Comparison of ENCODE assay signal across 31 mouse cellular contexts in the genomic region with DNA sequence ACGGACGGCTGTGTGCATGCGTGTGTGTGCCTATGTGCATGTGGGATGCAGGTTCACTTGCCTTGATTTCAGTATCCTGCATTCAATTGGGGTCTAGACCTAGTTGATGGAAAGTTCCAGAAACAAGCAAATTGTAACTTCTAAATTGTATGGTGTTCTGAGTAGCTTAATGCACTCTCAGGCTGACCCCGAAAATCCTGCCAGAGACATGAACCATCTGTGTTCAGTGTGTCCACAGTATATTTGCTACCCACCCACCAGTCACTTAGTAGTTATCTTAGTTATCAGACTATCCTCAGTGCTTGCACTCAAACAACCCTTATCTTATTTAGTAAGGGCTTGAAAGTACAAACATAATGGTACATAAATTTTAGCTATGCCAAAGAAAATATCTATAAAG. TPM values are rescaled to one million over a fixed set of nuclear protein-coding genes. Genes with fewer than 3 reads are reported as not detected.
A peak's percentile ranks its signal among the peaks of the same experiment; 100 is the strongest.
DNase-seq lines count a peak whose midpoint lies in the region; ATAC-seq and TF ChIP-seq lines count a peak whose summit lies in the region.
"Had no signal": no experiment of that assay in that cellular context is flagged by ENCODE, and none has a peak within 500 bp of the region (broad histone marks: within the 10 kb centered on the region; RNA-seq: fewer than 3 reads in every experiment).

No protein-coding gene starts in this region.

- no peaks in the 10 kb centered on the region for H3K36me3 ChIP-seq in limb, embryonic 12.5 days
- no peaks in the 10 kb centered on the region for H3K36me3 ChIP-seq in limb, embryonic 10.5 days
- no peaks in the 10 kb centered on the region for H3K36me3 ChIP-seq in lung, embryonic 16.5 days (ENCODE audit: control insufficient read depth, insufficient read depth, low read length)
- H3K36me3 ChIP-seq in lung, postnatal 0 days (ENCODE audit: insufficient read depth, low read length): no peaks in the 10 kb centered on the region
- H3K36me3 ChIP-seq in stomach, embryonic 15.5 days: no peaks in the 10 kb centered on the region
- H3K36me3 ChIP-seq: embryonic facial prominence, embryonic 10.5 days; embryonic facial prominence, embryonic 13.5 days; forebrain, embryonic 10.5 days; heart, embryonic 10.5 days; heart, embryonic 15.5 days; hindbrain, embryonic 10.5 days; hindbrain, embryonic 13.5 days had no signal

- no peak overlapping the region for H3K4me2 ChIP-seq in limb, embryonic 12.5 days
- H3K4me2 ChIP-seq in lung, embryonic 16.5 days (ENCODE audit: low read depth, low read length): no peak overlapping the region
- H3K4me2 ChIP-seq in lung, postnatal 0 days (replicated peaks; ENCODE audit: low read depth, low read length): no peak overlapping the region
- no peak overlapping the region for H3K4me2 ChIP-seq in stomach, embryonic 15.5 days
- H3K4me2 ChIP-seq: embryonic facial prominence, embryonic 13.5 days; forebrain, embryonic 13.5 days; heart, embryonic 15.5 days; hindbrain, embryonic 13.5 days had no signal

- H3K9me3 ChIP-seq in limb, embryonic 12.5 days: no peaks in the 10 kb centered on the region
- H3K9me3 ChIP-seq in limb, embryonic 10.5 days (replicated peaks): no peaks in the 10 kb centered on the region
- no peaks in the 10 kb centered on the region for H3K9me3 ChIP-seq in lung, embryonic 16.5 days (ENCODE audit: control insufficient read depth, low read length)
- H3K9me3 ChIP-seq in lung, postnatal 0 days (ENCODE audit: low read length): no peaks in the 10 kb centered on the region
- no peaks in the 10 kb centered on the region for H3K9me3 ChIP-seq in stomach, embryonic 15.5 days
- H3K9me3 ChIP-seq: embryonic facial prominence, embryonic 10.5 days; embryonic facial prominence, embryonic 13.5 days; forebrain, embryonic 10.5 days; forebrain, embryonic 13.5 days; heart, embryonic 10.5 days; heart, embryonic 15.5 days; hindbrain, embryonic 10.5 days; hindbrain, embryonic 13.5 days had no signal

- TF ChIP-seq EP300 in lung, postnatal 0 days (IDR thresholded peaks at IDR 0.05): no peak

- WGBS in limb, embryonic 12.5 days: 87% methylated on average over 4 of the region's 4 CpGs
- WGBS in limb, embryonic 10.5 days: 93% methylated on average over 4 of the region's 4 CpGs
- 61% methylated on average over 4 of the region's 4 CpGs for WGBS in lung, embryonic 16.5 days
- WGBS in lung, postnatal 0 days: 65% methylated on average over 4 of the region's 4 CpGs
- WGBS in stomach, embryonic 15.5 days: 65% methylated on average over 4 of the region's 4 CpGs

- H3K27ac ChIP-seq in limb, embryonic 12.5 days: peak overlapping the region; percentile 12; the same call in 1 of the 2 replicates
- no peak overlapping the region for H3K27ac ChIP-seq in limb, embryonic 10.5 days
- peak overlapping the region; percentile 77 for H3K27ac ChIP-seq in lung, embryonic 16.5 days (ENCODE audit: low read length)
- H3K27ac ChIP-seq in lung, postnatal 0 days (ENCODE audit: low read length): no peak overlapping the region
- peak overlapping the region; percentile 1; the same call in 1 of the 2 replicates for H3K27ac ChIP-seq in stomach, embryonic 15.5 days
- H3K27ac ChIP-seq: embryonic facial prominence, embryonic 10.5 days; embryonic facial prominence, embryonic 13.5 days; forebrain, embryonic 10.5 days; forebrain, embryonic 13.5 days; hindbrain, embryonic 10.5 days; hindbrain, embryonic 13.5 days had no signal

- no peak overlapping the region for H3K4me3 ChIP-seq in limb, embryonic 12.5 days (replicated peaks)
- H3K4me3 ChIP-seq in limb, embryonic 10.5 days: no peak overlapping the region
- no peak overlapping the region for H3K4me3 ChIP-seq in lung, embryonic 16.5 days (ENCODE audit: low read length)
- no peak overlapping the region for H3K4me3 ChIP-seq in lung, postnatal 0 days (ENCODE audit: low read depth, low read length)
- no peak overlapping the region for H3K4me3 ChIP-seq in stomach, embryonic 15.5 days (replicated peaks)
- H3K4me3 ChIP-seq: embryonic facial prominence, embryonic 10.5 days; embryonic facial prominence, embryonic 13.5 days; erythroblast, embryonic 14.5 days; forebrain, embryonic 10.5 days; forebrain, embryonic 13.5 days; heart, embryonic 10.5 days; heart, embryonic 15.5 days; hindbrain, embryonic 10.5 days; hindbrain, embryonic 13.5 days had no signal

- H3K9ac ChIP-seq in limb, embryonic 12.5 days (replicated peaks): no peak overlapping the region
- H3K9ac ChIP-seq in lung, embryonic 16.5 days (ENCODE audit: low read length): no peak overlapping the region
- no peak overlapping the region for H3K9ac ChIP-seq in lung, postnatal 0 days (replicated peaks; ENCODE audit: low read depth)
- H3K9ac ChIP-seq in stomach, embryonic 15.5 days: no peak overlapping the region
- H3K9ac ChIP-seq: embryonic facial prominence, embryonic 13.5 days; forebrain, embryonic 13.5 days; heart, embryonic 15.5 days; hindbrain, embryonic 13.5 days had no signal

- no peak for ATAC-seq in limb, embryonic 12.5 days (ENCODE audit: insufficient number of reproducible peaks, insufficient read depth, low FRiP score, low TSS enrichment, low read depth)
- peak; percentile 56 for ATAC-seq in lung, embryonic 16.5 days (ENCODE audit: low read depth)
- ATAC-seq in lung, postnatal 0 days: no peak
- ATAC-seq in stomach, embryonic 15.5 days (ENCODE audit: insufficient read depth, low FRiP score, low read depth): no peak
- ATAC-seq: activated CD4-positive, CD25-positive, alpha-beta regulatory T cell, adult 4 months; CD4-positive, CD25-positive, alpha-beta regulatory T cell, adult 4 months; forebrain, embryonic 13.5 days; forebrain, embryonic 16.5 days; hindbrain, embryonic 16.5 days had no signal

- peaks cover 38% of the 10 kb centered on the region for H3K27me3 ChIP-seq in limb, embryonic 12.5 days
- H3K27me3 ChIP-seq in limb, embryonic 10.5 days (ENCODE audit: low read depth, poor library complexity, severe bottlenecking): peaks cover 32% of the 10 kb centered on the region
- no peaks in the 10 kb centered on the region for H3K27me3 ChIP-seq in lung, embryonic 16.5 days (ENCODE audit: control insufficient read depth, insufficient read depth, low read depth, low read length)
- H3K27me3 ChIP-seq in lung, postnatal 0 days (replicated peaks; ENCODE audit: insufficient read depth, low read length): no peaks in the 10 kb centered on the region
- H3K27me3 ChIP-seq in stomach, embryonic 15.5 days (replicated peaks): no peaks in the 10 kb centered on the region

- H3K4me1 ChIP-seq in limb, embryonic 12.5 days (replicated peaks): peaks cover 23% of the 10 kb centered on the region
- peaks cover 21% of the 10 kb centered on the region for H3K4me1 ChIP-seq in limb, embryonic 10.5 days
- H3K4me1 ChIP-seq in lung, embryonic 16.5 days (replicated peaks; ENCODE audit: control insufficient read depth, insufficient read depth, low read length): peaks cover 14% of the 10 kb centered on the region
- H3K4me1 ChIP-seq in lung, postnatal 0 days (ENCODE audit: insufficient read depth, low read depth, low read length): 0 out of 2 replicates have a peak, but pooled peaks cover 2% of the 10 kb centered on the region
- no peaks in the 10 kb centered on the region for H3K4me1 ChIP-seq in stomach, embryonic 15.5 days

- no peak for DNase-seq in limb, embryonic 10.5 days (ENCODE audit: low spot score)
- DNase-seq in lung, postnatal 0 days (ENCODE audit: low spot score): no peak
- DNase-seq in Muller cell, postnatal 12 days (ENCODE audit: inconsistent ontology term): no peak
- DNase-seq: adrenal gland, adult 8-10 months; adrenal gland, postnatal 25 days; cerebellum, adult 11-12 months; cerebellum, adult 8-10 months; cerebellum, postnatal 10 days; cerebellum, postnatal 36 days; embryo, embryonic 11 days; gastrocnemius, postnatal 10 days; heart, adult 18-20 months; heart, postnatal 10 days; heart, postnatal 36 days had no signal

- TF ChIP-seq CTCF in lung, postnatal 0 days (IDR thresholded peaks at IDR 0.05): no peak

RNA-seq across cellular contexts. Expression of gene Slc24a1, which starts 9.8 kb away (rescaled TPM):
- polyA plus RNA-seq in limb, embryonic 12.5 days (2016; fragmentation: Nextera tagmentation; extraction: Ambion mirVana): 0.08 and 0.09 TPM in 2 replicates
- 0.06 TPM in 1 of 2 replicates, not detected in the other for polyA plus RNA-seq in limb, embryonic 10.5 days (2016; fragmentation: Nextera tagmentation; extraction: Ambion mirVana)
- 0.06 and 0.08 TPM in 2 replicates for polyA plus RNA-seq in lung, embryonic 16.5 days (2015; fragmentation: Nextera tagmentation; extraction: Ambion mirVana)
- polyA plus RNA-seq in lung, postnatal 0 days (2015; fragmentation: Nextera tagmentation; extraction: Ambion mirVana): 0.04 TPM in 2 replicates
- polyA plus RNA-seq in stomach, embryonic 15.5 days (2015; fragmentation: Nextera tagmentation; extraction: Ambion mirVana): 0.03 and 0.08 TPM in 2 replicates
- polyA plus RNA-seq: C2C12; embryonic facial prominence, embryonic 13.5 days; erythroblast, embryonic 14.5 days; hindbrain, embryonic 10.5 days had no signal

RNA-seq across cellular contexts. Expression of gene Ints14, which starts 19.1 kb away (rescaled TPM):
- 60.2 and 65.5 TPM in 2 replicates for polyA plus RNA-seq in limb, embryonic 12.5 days (2016; fragmentation: Nextera tagmentation; extraction: Ambion mirVana)
- polyA plus RNA-seq in limb, embryonic 10.5 days (2016; fragmentation: Nextera tagmentation; extraction: Ambion mirVana): 74.8 and 78.4 TPM in 2 replicates
- 53.2 and 55.8 TPM in 2 replicates for polyA plus RNA-seq in lung, embryonic 16.5 days (2015; fragmentation: Nextera tagmentation; extraction: Ambion mirVana)
- polyA plus RNA-seq in lung, postnatal 0 days (2015; fragmentation: Nextera tagmentation; extraction: Ambion mirVana): 25.5 and 25.6 TPM in 2 replicates
- 41.5 and 50.0 TPM in 2 replicates for polyA plus RNA-seq in stomach, embryonic 15.5 days (2015; fragmentation: Nextera tagmentation; extraction: Ambion mirVana)

Comparison
In these comparisons a context has a peak if more than half of its experiments do, and no peak if none do; other contexts are left out.
1. H3K27ac ChIP-seq: peak in limb, embryonic 12.5 days (single experiment), lung, embryonic 16.5 days (single experiment) and stomach, embryonic 15.5 days (single experiment); none in limb, embryonic 10.5 days (single experiment) and lung, postnatal 0 days (single experiment).